Mouse (Mus musculus): Measurements from ENCODE around the gene Golph3l. TPM values are rescaled to one million over a fixed set of nuclear protein-coding genes. Genes with fewer than 3 reads are reported as not detected.

The Golph3l gene
- total RNA-seq, 2 experiments from 2014 or later: 32.6 to 37.1 TPM

Other genes starting within 250 kb of the Golph3l start
- 10 to 100 TPM; 20.0 to 25.2 TPM for gene Setdb1, start 231.7 kb upstream of the Golph3l start, total RNA-seq (2021)
- not detected for gene 4930558C23Rik, start 186.1 kb upstream of the Golph3l start, total RNA-seq (2021)
- 10 to 100 TPM; 50.1 to 60.5 TPM for gene Arnt, start 154.5 kb upstream of the Golph3l start, total RNA-seq (2021)
- gene Ctsk, start 89.7 kb upstream of the Golph3l start, total RNA-seq (2021): 1 to 10 TPM; 5.0 to 5.9 TPM
- 100 to 1,000 TPM in 1 of 2 experiments, 10 to 100 TPM in 1; 71.3 to 153 TPM for gene Ctss, start 62.1 kb upstream of the Golph3l start, total RNA-seq (2021)
- not detected for gene Hormad1, start 29.3 kb upstream of the Golph3l start, total RNA-seq (2021)
- gene Ensa, start 36.1 kb downstream of the Golph3l start, total RNA-seq (2021): 100 to 1,000 TPM in 1 of 2 experiments, 10 to 100 TPM in 1; 92.9 to 105 TPM
- 100 to 1,000 TPM; 138 to 228 TPM for gene Mcl1, start 69.9 kb downstream of the Golph3l start, total RNA-seq (2021)
- 10 to 100 TPM in 1 of 2 experiments, 1 to 10 TPM in 1; 8.6 to 10.1 TPM for gene Adamtsl4, start 99.0 kb downstream of the Golph3l start, total RNA-seq (2021)
- 100 to 1,000 TPM; 427 to 665 TPM for gene Ecm1, start 150.6 kb downstream of the Golph3l start, total RNA-seq (2021)
- 10 to 100 TPM; 45.5 to 52.1 TPM for gene Tars2, start 171.3 kb downstream of the Golph3l start, total RNA-seq (2021)
- gene Rprd2, start 229.9 kb downstream of the Golph3l start, total RNA-seq (2021): 10 to 100 TPM; 43.0 to 46.8 TPM